Mouse (Mus musculus) forebrain, embryonic 15.5 days (tissue): ENCODE results near the gene Oas1g. TPM values are rescaled to one million over a fixed set of nuclear protein-coding genes. Genes with fewer than 3 reads are reported as not detected.
"Not testable (repeated sequence)": the region's sequence is repeated elsewhere in the genome, so short reads cannot be mapped to it uniquely, and the experiment has no call there.

Source experiments
- ATAC-seq: fragments of 200-750 bp; cut with Nextera tagmentation; replicated peaks from 2 replicates; pipeline ENCODE4 v1.8.0; 2017; ENCODE audit warnings: mild to moderate bottlenecking, moderate TSS enrichment, moderate library complexity
- H3K27ac ChIP-seq: fragments of 300-500 bp; sonication (generic); replicated peaks from 2 replicates; pipeline ENCODE4 v1.5.1; 2015; ENCODE audit warnings: mild to moderate bottlenecking, inconsistent platforms
- H3K27me3 ChIP-seq: fragments of 300-500 bp; sonication (generic); 2 replicates; pipeline ENCODE4 v1.6.1; 2015; ENCODE audit warnings: inconsistent platforms
- H3K36me3 ChIP-seq: fragments of 300-500 bp; sonication (generic); 2 replicates; pipeline ENCODE4 v1.6.1; 2015; ENCODE audit warnings: mild to moderate bottlenecking, inconsistent platforms
- H3K4me1 ChIP-seq: fragments of 300-500 bp; sonication (generic); 2 replicates; pipeline ENCODE4 v1.6.1; 2015; ENCODE audit warnings: inconsistent platforms
- H3K4me2 ChIP-seq: fragments of 300-500 bp; sonication (generic); replicated peaks from 2 replicates; pipeline ENCODE4 v1.6.1; 2015; ENCODE audit warnings: mild to moderate bottlenecking, inconsistent platforms
- H3K4me3 ChIP-seq: fragments of 300-500 bp; sonication (generic); 2 replicates; pipeline ENCODE4 v1.5.1; 2015; ENCODE audit warnings: mild to moderate bottlenecking, inconsistent platforms
- H3K9ac ChIP-seq: fragments of 300-500 bp; sonication (generic); replicated peaks from 2 replicates; pipeline ENCODE4 v1.6.1; 2015; ENCODE audit warnings: mild to moderate bottlenecking, inconsistent platforms
- H3K9me3 ChIP-seq: fragments of 300-500 bp; sonication (generic); 2 replicates; pipeline ENCODE4 v1.6.1; 2016; ENCODE audit warnings: inconsistent platforms
- WGBS: fragments of 180-500 bp; shearing (Covaris S2); methylation state at CpG from one replicate; pipeline ENCODE4 v1.1.7; 2015; ENCODE audit warnings: mixed read lengths; 5-methylcytosine and 5-hydroxymethylcytosine counted together
- polyA plus RNA-seq: library from polyadenylated mRNA; unstranded; fragments of >200 nt; fragmentation: Nextera tagmentation; extraction: Ambion mirVana; gene quantifications from 2 replicates; pipeline ENCODE4 v1.2.1, GENCODE M21; 2015

The Oas1g gene
- polyA plus RNA-seq, 1 experiment from 2014 or later: 0.09 TPM

GRCm38 (mm10) chr5:120900666-120901065 is 13.3 kb upstream of the Oas1g start:
- Histone ChIP-seq H3K27ac (no peak overlapping the region), H3K4me2 (no peak overlapping the region), H3K4me3 (no peak overlapping the region), H3K9ac (no peak overlapping the region), H3K36me3 (no peaks in the 10 kb centered on the region), H3K27me3 (no peaks in the 10 kb centered on the region), H3K9me3 (no peaks in the 10 kb centered on the region), H3K4me1 (no peaks in the 10 kb centered on the region)
- 61% methylated on average over 1 of the region's 1 CpGs for WGBS
- ATAC-seq: no peak

- Histone ChIP-seq H3K27ac (no peak overlapping the region), H3K36me3 (no peaks in the 10 kb centered on the region)
These were observed 11.3 kb upstream of the Oas1g start for GRCm38 (mm10) chr5:120898726-120899125.

GRCm38 (mm10) chr5:120898307-120898706 is 10.9 kb upstream of the Oas1g start:
- Histone ChIP-seq H3K36me3 (no peaks in the 10 kb centered on the region), H3K4me2 (no peak overlapping the region), H3K27me3 (no peaks in the 10 kb centered on the region), H3K9me3 (no peaks in the 10 kb centered on the region), H3K9ac (no peak overlapping the region), H3K27ac (no peak overlapping the region), H3K4me1 (no peaks in the 10 kb centered on the region), H3K4me3 (no peak overlapping the region)
- WGBS: 85% methylated on average over 6 of the region's 6 CpGs
- no peak for ATAC-seq

More at GRCm38 (mm10) chr5:120898726-120899125, 11.3 kb upstream of the Oas1g start:
- no peaks in the 10 kb centered on the region for H3K27me3 ChIP-seq
- H3K4me3 ChIP-seq: no peak overlapping the region
- no peaks in the 10 kb centered on the region for H3K9me3 ChIP-seq
- no peaks in the 10 kb centered on the region for H3K4me1 ChIP-seq
- H3K9ac ChIP-seq: no peak overlapping the region
- no peak for ATAC-seq
- H3K4me2 ChIP-seq: no peak overlapping the region

GRCm38 (mm10) chr5:120895231-120895900 is 8.0 kb upstream of the Oas1g start:
- Histone ChIP-seq H3K4me1 (no peaks in the 10 kb centered on the region), H3K36me3 (no peaks in the 10 kb centered on the region), H3K27me3 (no peaks in the 10 kb centered on the region), H3K9me3 (no peaks in the 10 kb centered on the region), H3K4me2 (no peak overlapping the region), H3K27ac (no peak overlapping the region), H3K4me3 (no peak overlapping the region), H3K9ac (no peak overlapping the region)
- WGBS: 88% methylated on average over 11 of the region's 11 CpGs
- ATAC-seq: no peak

- not testable (repeated sequence) for H3K4me1 ChIP-seq, H3K27me3 ChIP-seq, ATAC-seq, H3K36me3 ChIP-seq, H3K9ac ChIP-seq, H3K4me3 ChIP-seq, H3K9me3 ChIP-seq, H3K27ac ChIP-seq, H3K4me2 ChIP-seq
- WGBS: 88% methylated on average over 2 of the region's 2 CpGs
These were observed 7.3 kb upstream of the Oas1g start for GRCm38 (mm10) chr5:120894692-120895091.

GRCm38 (mm10) chr5:120893866-120894265 is 6.5 kb upstream of the Oas1g start:
- not testable (repeated sequence) for H3K27ac ChIP-seq, H3K9ac ChIP-seq, H3K36me3 ChIP-seq, H3K9me3 ChIP-seq, H3K4me1 ChIP-seq, ATAC-seq, H3K4me3 ChIP-seq, H3K27me3 ChIP-seq, H3K4me2 ChIP-seq
- 93% methylated on average over 4 of the region's 4 CpGs for WGBS

- ATAC-seq: no peak
- no peak overlapping the region for H3K4me2 ChIP-seq
- no peaks in the 10 kb centered on the region for H3K4me1 ChIP-seq
- no peak overlapping the region for H3K27ac ChIP-seq
- no peak overlapping the region for H3K9ac ChIP-seq
- H3K27me3 ChIP-seq: no peaks in the 10 kb centered on the region
- no peaks in the 10 kb centered on the region for H3K36me3 ChIP-seq
- no peak overlapping the region for H3K4me3 ChIP-seq
- H3K9me3 ChIP-seq: no peaks in the 10 kb centered on the region
- 72% methylated on average over 2 of the region's 2 CpGs for whole genome bisulfite sequencing
These were observed 4.8 kb upstream of the Oas1g start for GRCm38 (mm10) chr5:120892243-120892660.

GRCm38 (mm10) chr5:120891566-120892242 is 4.3 kb upstream of the Oas1g start:
- not testable (repeated sequence) for H3K27ac ChIP-seq, H3K9me3 ChIP-seq, H3K9ac ChIP-seq, H3K36me3 ChIP-seq, H3K4me2 ChIP-seq, H3K27me3 ChIP-seq, ATAC-seq, H3K4me1 ChIP-seq, H3K4me3 ChIP-seq
- 84% methylated on average over 2 of the region's 2 CpGs for WGBS

- 47% methylated on average over 3 of the region's 3 CpGs for WGBS
- Histone ChIP-seq H3K9ac (no peak overlapping the region), H3K4me1 (no peaks in the 10 kb centered on the region), H3K27ac (no peak overlapping the region), H3K4me3 (no peak overlapping the region), H3K36me3 (no peaks in the 10 kb centered on the region), H3K4me2 (no peak overlapping the region), H3K27me3 (no peaks in the 10 kb centered on the region), H3K9me3 (no peaks in the 10 kb centered on the region)
- ATAC-seq: no peak
These were observed 3.6 kb upstream of the Oas1g start for GRCm38 (mm10) chr5:120890991-120891390.

- H3K4me1 ChIP-seq: no peaks in the 10 kb centered on the region
- WGBS: 85% methylated on average over 2 of the region's 2 CpGs
- no peak overlapping the region for H3K4me2 ChIP-seq
- H3K4me3 ChIP-seq: no peak overlapping the region
- H3K27ac ChIP-seq: no peak overlapping the region
- no peak for ATAC-seq
- no peaks in the 10 kb centered on the region for H3K27me3 ChIP-seq
- H3K36me3 ChIP-seq: no peaks in the 10 kb centered on the region
- no peak overlapping the region for H3K9ac ChIP-seq
- H3K9me3 ChIP-seq: no peaks in the 10 kb centered on the region
These were observed 2.6 kb upstream of the Oas1g start for GRCm38 (mm10) chr5:120890026-120890425.

GRCm38 (mm10) chr5:120888294-120888815 is 942 bp upstream of the Oas1g start:
- not testable (repeated sequence) for H3K9me3 ChIP-seq, H3K4me2 ChIP-seq, H3K27ac ChIP-seq, H3K27me3 ChIP-seq, H3K36me3 ChIP-seq, H3K4me3 ChIP-seq, H3K9ac ChIP-seq, H3K4me1 ChIP-seq, ATAC-seq
- WGBS: 50% methylated on average over 4 of the region's 4 CpGs

GRCm38 (mm10) chr5:120887831-120888230 is 418 bp upstream of the Oas1g start:
- no peaks in the 10 kb centered on the region for H3K36me3 ChIP-seq
- no peak overlapping the region for H3K4me3 ChIP-seq
- no peak overlapping the region for H3K4me2 ChIP-seq
- H3K27me3 ChIP-seq: no peaks in the 10 kb centered on the region
- 56% methylated on average over 6 of the region's 6 CpGs for WGBS
- H3K9me3 ChIP-seq: no peaks in the 10 kb centered on the region
- H3K4me1 ChIP-seq: no peaks in the 10 kb centered on the region
- no peak overlapping the region for H3K9ac ChIP-seq
- no peak overlapping the region for H3K27ac ChIP-seq
- ATAC-seq: no peak
